Mouse (Mus musculus) layer of hippocampus, adult 2 months (tissue): ENCODE data around the gene Catsperz. TPM values are rescaled to one million over a fixed set of nuclear protein-coding genes. Genes with fewer than 3 reads are reported as not detected.

Experiments used
- DNase-seq, 2 experiments: peaks; one replicate each; pipeline ENCODE4 v3.0.0; 2022; ENCODE audit warnings: low spot score in 2 of 2
- H3K27ac ChIP-seq: fragments of 200-600 bp; 2 replicates; pipeline ENCODE4 v1.8.1; 2022
- H3K4me3 ChIP-seq: fragments of 200-600 bp; 2 replicates; pipeline ENCODE4 v1.8.1; 2022; ENCODE audit warnings: mild to moderate bottlenecking
- CTCF ChIP-seq: fragments of 200-600 bp; conservative IDR thresholded peaks from 2 replicates; pipeline ENCODE4 v1.8.1; 2022; ENCODE audit warnings: antibody characterized with exemption, mild to moderate bottlenecking, moderate library complexity
- total RNA-seq, 2 experiments: library from RNA; stranded (reverse); gene quantifications; 2 replicates each; pipeline ENCODE4 v1.2.3; 2021

The Catsperz gene
- total RNA-seq, 2 experiments from 2014 or later: 10.8 to 12.5 TPM

DNA sequence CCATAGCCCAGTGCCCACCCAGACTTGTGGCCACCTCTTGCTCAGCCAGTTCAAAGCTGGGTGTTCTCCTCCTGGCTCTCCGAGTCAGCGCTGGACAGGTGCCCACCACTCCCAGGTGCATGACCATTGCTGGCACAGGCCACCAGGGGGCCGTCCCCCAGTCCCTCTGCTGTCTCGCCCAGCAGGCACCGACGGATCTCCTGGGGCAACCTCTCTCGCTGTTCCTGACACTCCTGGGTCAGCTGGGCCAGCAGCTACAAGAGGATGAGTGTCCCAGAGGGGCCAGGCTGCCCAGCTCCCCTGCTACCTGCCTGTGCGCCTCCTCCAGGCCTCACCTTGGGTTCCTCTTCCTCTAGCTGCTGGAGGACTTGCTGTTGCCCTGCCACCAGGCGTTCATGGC lies 28.9 kb upstream of the Catsperz start:
- DNase-seq: no peak
- Histone ChIP-seq H3K4me3 (no peak overlapping the region), H3K27ac (0 out of 2 replicates have a peak overlapping the region, but pooled peaks have one; percentile 2)
- TF ChIP-seq CTCF: peak; percentile 61

GRCm38 (mm10) chr19:6952712-6953037 lies 27.5 kb upstream of the Catsperz start:
- H3K4me3 ChIP-seq: peak overlapping the region; percentile 66
- DNase-seq: no peak
- no peak for TF ChIP-seq CTCF
- H3K27ac ChIP-seq: peak overlapping the region; percentile 97

GRCm38 (mm10) chr19:6951994-6952711 lies 27.0 kb upstream of the Catsperz start:
- Histone ChIP-seq H3K4me3 (peak overlapping the region; percentile 66), H3K27ac (peak overlapping the region; percentile 97)
- no peak for TF ChIP-seq CTCF
- peak; percentile 66 to 77 for DNase-seq

- Histone ChIP-seq H3K27ac (peak overlapping the region; percentile 97), H3K4me3 (peak overlapping the region; percentile 66)
- TF ChIP-seq CTCF: no peak
- DNase-seq: peak; percentile 92 to 97
These were observed 26.3 kb upstream of the Catsperz start for GRCm38 (mm10) chr19:6951381-6951968.

GRCm38 (mm10) chr19:6950613-6951153 lies 25.5 kb upstream of the Catsperz start:
- Histone ChIP-seq H3K4me3 (peak overlapping the region; percentile 66), H3K27ac (peak overlapping the region; percentile 97)
- DNase-seq: peak; percentile 63
- TF ChIP-seq CTCF: no peak

- Histone ChIP-seq H3K4me3 (peak overlapping the region; percentile 66), H3K27ac (peak overlapping the region; percentile 97; the same call in 1 of the 2 replicates)
- TF ChIP-seq CTCF: no peak
- DNase-seq: no peak
These were observed 24.8 kb upstream of the Catsperz start for GRCm38 (mm10) chr19:6949951-6950350.

GRCm38 (mm10) chr19:6949532-6949931 lies 24.4 kb upstream of the Catsperz start:
- no peak for DNase-seq
- Histone ChIP-seq H3K4me3 (no peak overlapping the region), H3K27ac (no peak overlapping the region)
- TF ChIP-seq CTCF: no peak

- no peak overlapping the region for H3K27ac ChIP-seq
- TF ChIP-seq CTCF: no peak
- no peak overlapping the region for H3K4me3 ChIP-seq
- DNase-seq: no peak
These were observed 23.0 kb upstream of the Catsperz start for GRCm38 (mm10) chr19:6948186-6948585.

- Histone ChIP-seq H3K27ac (no peak overlapping the region), H3K4me3 (no peak overlapping the region)
- no peak for TF ChIP-seq CTCF
- DNase-seq: no peak
These were observed 22.6 kb upstream of the Catsperz start for GRCm38 (mm10) chr19:6947742-6948141.

DNA sequence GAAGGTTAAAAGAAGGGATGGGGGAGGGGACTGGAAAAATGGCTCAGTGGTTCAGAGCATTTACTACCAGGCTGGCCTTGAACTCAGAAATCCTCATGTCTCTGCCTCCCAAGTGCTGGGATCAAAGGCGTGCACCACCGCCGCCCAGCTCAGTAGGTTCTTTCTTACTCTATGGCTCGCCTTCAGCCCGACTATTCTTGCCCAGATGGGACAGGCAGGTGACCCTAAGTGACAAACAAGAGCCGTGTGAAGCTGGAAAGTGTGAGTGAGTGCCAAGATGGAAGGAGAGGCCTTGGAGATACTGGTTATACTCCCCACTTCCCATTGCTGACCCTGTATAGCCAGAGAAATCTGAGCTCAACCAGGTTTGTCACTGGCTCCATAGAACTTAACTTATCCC lies 18.5 kb upstream of the Catsperz start:
- Histone ChIP-seq H3K4me3 (no peak overlapping the region), H3K27ac (no peak overlapping the region)
- no peak for DNase-seq
- no peak for TF ChIP-seq CTCF

DNA sequence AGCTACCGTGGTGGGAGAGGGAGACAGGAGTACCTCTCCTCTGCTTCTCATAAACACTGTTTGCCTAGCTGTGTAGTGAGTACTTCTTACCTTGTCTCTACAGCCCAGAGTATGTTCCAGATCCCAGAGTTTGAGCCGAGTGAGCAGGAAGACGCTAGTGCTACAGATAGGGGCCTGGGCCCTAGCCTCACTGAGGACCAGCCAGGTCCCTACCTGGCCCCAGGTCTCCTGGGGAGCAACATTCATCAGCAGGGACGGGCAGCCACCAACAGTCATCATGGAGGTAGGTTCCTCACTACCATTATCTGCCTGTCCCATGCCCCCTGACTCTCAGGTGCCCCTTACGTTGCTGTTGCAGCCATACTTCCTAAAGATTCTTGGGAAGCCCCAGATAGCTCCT lies 17.6 kb upstream of the Catsperz start:
- peak overlapping the region; percentile 81 for H3K4me3 ChIP-seq
- DNase-seq: no peak
- H3K27ac ChIP-seq: peak overlapping the region; percentile 98
- TF ChIP-seq CTCF: no peak

- peak; percentile 95 for DNase-seq
- TF ChIP-seq CTCF: no peak; the same call in 1 of the 2 replicates
- H3K27ac ChIP-seq: peak within 1 kb of the TSS; percentile 98
- peak within 1 kb of the TSS; percentile 81 for H3K4me3 ChIP-seq
These were observed 17.1 kb upstream of the Catsperz start, which contains the start of gene Gpr137 for GRCm38 (mm10) chr19:6942249-6942691. Gene Gpr137, minus strand, starts transcription at chr19:6942480.
